Mouse (Mus musculus) embryonic facial prominence, embryonic 14.5 days (tissue): Measurements from ENCODE around the gene Fam78a. TPM values are rescaled to one million over a fixed set of nuclear protein-coding genes. Genes with fewer than 3 reads are reported as not detected.

ENCODE experiments used
- ATAC-seq: fragments of 200-750 bp; cut with Nextera tagmentation; 2 replicates; pipeline ENCODE4 v1.8.0; 2017; ENCODE audit warnings: low read depth, moderate number of reproducible peaks, moderate TSS enrichment
- DNase-seq: peaks from one replicate; pipeline ENCODE4 v3.0.0-alpha.2; 2015; ENCODE audit warnings: low spot score
- H3K27ac ChIP-seq: fragments of 300-500 bp; sonication (generic); replicated peaks from 2 replicates; pipeline ENCODE4 v1.5.1; 2014; ENCODE audit warnings: low read depth, mild to moderate bottlenecking, low read length, moderate library complexity
- H3K27me3 ChIP-seq: fragments of 300-500 bp; sonication (generic); replicated peaks from 2 replicates; pipeline ENCODE4 v1.6.1; 2014; ENCODE audit warnings: low read length; ENCODE audit not compliant: control insufficient read depth, insufficient read depth
- H3K36me3 ChIP-seq: fragments of 300-500 bp; sonication (generic); 2 replicates; pipeline ENCODE4 v1.6.1; 2014; ENCODE audit warnings: low read length, mixed read lengths; ENCODE audit not compliant: control insufficient read depth, insufficient read depth
- H3K4me1 ChIP-seq: fragments of 300-500 bp; sonication (generic); 2 replicates; pipeline ENCODE4 v1.6.1; 2014; ENCODE audit warnings: antibody characterized with exemption, low read length; ENCODE audit not compliant: control insufficient read depth, insufficient read depth
- H3K4me2 ChIP-seq: fragments of 300-500 bp; sonication (generic); 2 replicates; pipeline ENCODE4 v1.6.1; 2014; ENCODE audit warnings: low read depth, mild to moderate bottlenecking, low read length, moderate library complexity, mixed read lengths
- H3K4me3 ChIP-seq: fragments of 300-500 bp; sonication (generic); 2 replicates; pipeline ENCODE4 v1.5.1; 2014; ENCODE audit warnings: low read depth, mild to moderate bottlenecking, low read length
- H3K9ac ChIP-seq: fragments of 300-500 bp; sonication (generic); 2 replicates; pipeline ENCODE4 v1.6.1; 2014; ENCODE audit warnings: low read depth, mild to moderate bottlenecking, low read length, moderate library complexity, mixed read lengths
- H3K9me3 ChIP-seq: fragments of 300-500 bp; sonication (generic); 2 replicates; pipeline ENCODE4 v1.6.1; 2016; ENCODE audit warnings: low read length; ENCODE audit not compliant: control insufficient read depth
- WGBS: fragments of 180-500 bp; shearing (Covaris S2); extraction: QIAGEN DNeasy Blood & Tissue Kit; methylation state at CpG from one replicate; pipeline ENCODE4 v1.1.7; 2014; 5-methylcytosine and 5-hydroxymethylcytosine counted together
- polyA plus RNA-seq: library from polyadenylated mRNA; unstranded; fragments of >200 nt; fragmentation: Nextera tagmentation; extraction: Ambion mirVana; gene quantifications from 2 replicates; pipeline ENCODE4 v1.2.1, GENCODE M21; 2014

Fam78a gene
- polyA plus RNA-seq, 1 experiment from 2014 or later, result 8.9 TPM

DNA sequence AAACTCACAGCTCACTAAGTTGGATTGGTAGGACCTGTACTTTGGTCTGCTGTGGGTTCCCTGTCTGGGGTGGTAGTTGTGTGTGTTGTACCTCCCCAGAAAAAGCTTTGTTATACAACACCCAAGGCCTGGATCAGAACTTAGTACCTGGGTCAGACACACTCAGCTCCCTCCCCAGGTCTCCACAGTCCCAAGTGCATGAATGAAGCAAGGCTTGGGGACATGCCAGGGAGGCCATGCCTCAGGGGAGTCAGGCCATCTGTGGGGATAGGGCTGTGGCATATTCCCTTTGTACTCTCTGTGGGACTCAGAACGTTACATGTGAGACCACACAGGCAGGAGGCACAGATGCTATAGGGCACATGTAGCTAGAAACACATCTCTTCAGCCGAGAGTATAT lies 5.5 kb upstream of the Fam78a start:
- Histone ChIP-seq H3K9ac (no peak overlapping the region), H3K4me3 (no peak overlapping the region), H3K4me2 (no peak overlapping the region), H3K27me3 (peaks cover 21% of the 10 kb centered on the region), H3K4me1 (peaks cover 13% of the 10 kb centered on the region), H3K36me3 (no peaks in the 10 kb centered on the region), H3K27ac (no peak overlapping the region), H3K9me3 (no peaks in the 10 kb centered on the region)
- 65% methylated on average over 2 of the region's 2 CpGs for WGBS
- no peak for DNase-seq
- ATAC-seq, result no peak

DNA sequence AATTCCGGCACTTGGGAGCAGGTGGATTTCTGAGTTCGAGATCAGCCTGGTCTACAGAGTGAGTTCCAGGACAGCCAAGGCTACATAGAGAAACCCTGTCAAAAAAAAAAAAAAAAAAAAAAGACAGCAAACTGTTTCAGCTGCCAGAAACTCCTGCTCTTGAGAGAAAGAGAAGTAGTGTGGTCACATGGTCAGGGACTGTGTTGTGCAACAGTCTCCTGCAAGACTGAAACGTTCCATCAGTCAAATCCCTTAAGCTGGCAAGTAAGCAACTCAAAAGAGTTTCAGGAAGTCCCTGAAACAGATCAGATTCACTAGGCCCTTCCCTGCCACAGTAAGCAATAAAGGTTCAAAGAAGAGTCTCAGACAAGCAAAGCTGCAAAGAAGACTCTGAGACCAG lies 4.9 kb upstream of the Fam78a start:
- 57% methylated on average over 3 of the region's 3 CpGs for WGBS
- no peaks in the 10 kb centered on the region for H3K36me3 ChIP-seq
- H3K9me3 ChIP-seq, result no peaks in the 10 kb centered on the region
- ATAC-seq, result no peak
- H3K4me1 ChIP-seq, result peaks cover 13% of the 10 kb centered on the region
- H3K4me2 ChIP-seq, result no peak overlapping the region
- H3K9ac ChIP-seq, result no peak overlapping the region
- H3K27ac ChIP-seq, result no peak overlapping the region
- H3K4me3 ChIP-seq, result no peak overlapping the region
- peaks cover 22% of the 10 kb centered on the region for H3K27me3 ChIP-seq
- DNase-seq, result no peak

DNA sequence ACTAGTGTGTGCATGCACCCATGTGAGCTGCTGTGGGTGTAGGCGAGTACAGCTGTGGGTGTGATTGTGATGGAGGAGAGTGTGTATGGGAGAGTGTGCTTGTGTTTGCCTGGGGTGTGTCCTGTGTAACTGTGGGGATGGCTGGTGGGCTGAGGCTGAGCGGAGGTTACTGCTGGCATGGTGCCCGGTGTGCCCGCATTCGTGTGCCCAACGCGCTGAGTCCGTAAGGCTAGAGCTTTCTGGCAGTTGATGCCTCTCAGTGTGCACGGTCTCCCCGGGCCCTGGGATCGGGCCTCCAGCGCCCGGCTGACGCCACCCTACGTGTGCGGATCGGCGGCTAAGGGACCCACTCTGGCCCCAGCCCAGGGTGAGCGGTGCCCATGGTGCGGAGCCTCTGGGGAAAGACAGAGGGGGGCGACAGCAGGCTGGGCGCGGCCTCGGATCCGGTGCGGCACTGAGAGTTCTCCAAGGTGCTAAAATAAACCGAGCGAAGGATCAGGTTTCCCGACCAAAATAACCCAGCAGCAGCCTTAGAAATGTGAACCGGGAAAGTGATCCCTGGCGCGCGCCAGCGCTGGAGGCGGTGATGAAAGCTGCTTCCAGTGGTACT lies 3.8 kb upstream of the Fam78a start:
- Histone ChIP-seq H3K36me3 (no peaks in the 10 kb centered on the region), H3K27me3 (peaks cover 32% of the 10 kb centered on the region), H3K4me3 (peak overlapping the region; percentile 33), H3K27ac (no peak overlapping the region), H3K4me1 (peaks cover 16% of the 10 kb centered on the region), H3K9me3 (no peaks in the 10 kb centered on the region), H3K4me2 (peak overlapping the region; percentile 61), H3K9ac (peak overlapping the region; percentile 53)
- ATAC-seq (peak; percentile 79), DNase-seq (peak; percentile 86)
- WGBS, result 5% methylated on average over 35 of the region's 35 CpGs

DNA sequence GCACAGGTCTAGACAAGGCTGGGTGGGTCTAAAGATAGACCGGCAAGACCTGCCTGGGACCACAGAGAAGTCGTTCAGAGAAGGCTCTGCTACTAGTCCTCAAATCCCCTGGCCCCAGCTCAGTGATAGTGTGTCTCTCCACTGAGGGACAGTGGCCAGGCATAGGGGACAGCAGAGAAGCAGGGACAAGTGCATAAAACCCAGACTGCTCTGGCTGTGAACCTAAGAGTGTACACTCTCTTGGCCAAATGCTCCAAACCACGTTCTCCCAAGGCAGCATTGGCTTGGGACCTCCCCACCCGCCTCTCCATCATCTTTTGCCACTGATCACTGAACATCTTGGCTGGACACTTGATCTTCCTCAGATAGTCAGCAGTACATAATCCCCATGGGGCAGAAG lies 2.9 kb upstream of the Fam78a start:
- no peak overlapping the region for H3K27ac ChIP-seq
- no peak for ATAC-seq

DNA sequence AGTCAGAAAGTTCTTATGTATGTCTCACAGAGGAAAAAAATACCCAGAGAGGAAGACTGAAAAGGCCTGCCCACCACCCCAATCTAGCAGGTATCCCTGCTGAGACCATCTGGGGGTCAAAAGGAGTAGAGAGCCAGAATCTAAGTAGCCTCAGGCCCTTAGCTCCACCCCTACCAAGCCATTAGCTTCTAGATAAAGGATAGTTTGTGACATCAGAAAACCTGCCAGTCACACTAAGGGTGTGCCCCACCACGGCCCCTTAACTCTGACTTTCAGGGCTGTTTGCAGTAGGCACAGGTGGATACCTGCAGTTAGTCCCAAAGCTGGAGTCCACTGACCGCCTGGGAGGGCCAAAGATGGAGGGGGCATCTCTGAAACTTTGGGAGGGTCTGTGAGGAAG lies 574 bp upstream of the Fam78a start:
- Histone ChIP-seq H3K4me3 (no peak overlapping the region), H3K27me3 (peaks cover 52% of the 10 kb centered on the region), H3K9me3 (no peaks in the 10 kb centered on the region), H3K4me1 (peaks cover 16% of the 10 kb centered on the region), H3K9ac (no peak overlapping the region), H3K4me2 (no peak overlapping the region), H3K36me3 (no peaks in the 10 kb centered on the region), H3K27ac (no peak overlapping the region)
- no peak for ATAC-seq
- no peak for DNase-seq
- WGBS, result 54% methylated on average over 2 of the region's 2 CpGs

More for the DNA sequence above, 2.9 kb upstream of the Fam78a start:
- Histone ChIP-seq H3K9me3 (no peaks in the 10 kb centered on the region), H3K4me2 (no peak overlapping the region), H3K4me1 (peaks cover 16% of the 10 kb centered on the region), H3K4me3 (no peak overlapping the region), H3K27me3 (peaks cover 40% of the 10 kb centered on the region), H3K9ac (no peak overlapping the region), H3K36me3 (no peaks in the 10 kb centered on the region)
- no peak for DNase-seq
- WGBS, result 48% methylated on average over 4 of the region's 4 CpGs

DNA sequence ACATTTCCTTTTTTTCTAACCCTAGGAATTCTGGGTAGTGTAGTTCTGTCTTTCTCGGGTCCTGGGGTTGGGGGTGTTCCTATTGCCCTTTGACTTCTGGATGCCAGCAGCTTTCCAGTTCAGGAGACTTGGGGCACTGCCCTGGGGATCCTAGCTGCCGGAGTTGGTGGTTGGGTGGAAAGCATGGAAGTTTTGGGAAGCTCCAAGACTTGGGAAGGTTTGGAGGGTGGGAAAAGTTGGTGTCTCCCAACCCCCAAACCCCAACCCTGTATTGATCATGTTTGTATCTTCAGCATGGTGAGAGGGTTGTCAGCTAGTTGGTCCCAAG lies 179 bp upstream of the Fam78a start:
- Histone ChIP-seq H3K9me3 (no peaks in the 10 kb centered on the region), H3K27me3 (peaks cover 52% of the 10 kb centered on the region), H3K4me1 (peaks cover 16% of the 10 kb centered on the region), H3K4me3 (peak overlapping the region; percentile 63), H3K4me2 (peak overlapping the region; percentile 100), H3K36me3 (no peaks in the 10 kb centered on the region), H3K9ac (no peak overlapping the region), H3K27ac (no peak overlapping the region)
- no peak for ATAC-seq
- 25% methylated on average over 2 of the region's 2 CpGs for WGBS
- no peak for DNase-seq

DNA sequence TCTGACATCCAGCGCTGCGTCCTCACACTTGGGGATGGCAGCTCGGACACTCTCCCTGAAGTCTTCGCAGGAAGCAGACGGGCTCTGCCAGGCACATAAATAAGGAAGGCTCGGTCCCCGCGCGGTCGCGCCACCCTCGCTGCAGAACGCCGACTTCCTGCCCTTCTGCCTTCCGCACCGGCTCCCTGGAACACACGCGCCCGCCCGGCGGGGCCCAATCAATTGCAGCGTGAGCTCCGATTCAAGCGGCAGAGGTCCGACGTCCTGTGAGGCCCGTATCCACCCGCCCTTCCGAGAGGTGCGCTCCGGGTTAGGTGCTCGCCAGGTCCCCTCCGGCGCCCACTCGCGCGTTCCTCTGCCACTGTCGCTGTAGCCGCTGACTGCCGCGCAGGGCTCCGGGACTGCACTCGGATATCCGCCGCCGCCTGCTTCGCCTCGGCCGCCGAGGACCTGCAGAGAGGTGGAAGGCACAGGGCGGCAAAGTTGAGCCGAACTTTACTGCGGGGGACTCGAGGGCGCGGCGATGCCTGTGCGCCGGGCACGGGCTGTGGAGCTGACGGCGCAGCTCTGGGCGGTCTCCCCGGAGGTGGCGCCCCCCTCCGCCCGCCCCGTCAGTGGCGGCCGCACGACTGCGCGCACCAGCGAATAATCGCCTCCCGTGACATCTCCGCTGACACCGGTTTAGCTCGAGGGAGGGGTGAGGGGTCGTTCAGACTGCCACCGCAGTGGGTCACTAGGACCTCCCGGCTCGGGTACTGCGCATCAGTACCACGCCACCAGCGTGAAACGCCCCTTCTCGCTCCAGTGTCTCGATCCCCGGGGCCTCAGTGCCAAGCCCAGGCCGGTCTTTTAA lies 1.3 kb downstream of the Fam78a start:
- no peak overlapping the region for H3K27ac ChIP-seq
- no peaks in the 10 kb centered on the region for H3K9me3 ChIP-seq
- H3K27me3 ChIP-seq, result peaks cover 47% of the 10 kb centered on the region
- no peaks in the 10 kb centered on the region for H3K36me3 ChIP-seq
- DNase-seq (no peak), ATAC-seq (peak; percentile 38; the same call in 1 of the 2 replicates)
- H3K4me3 ChIP-seq, result peak overlapping the region; percentile 63
- WGBS, result under 1% methylated on average over 53 of the region's 91 CpGs
- peak overlapping the region; percentile 100 for H3K4me2 ChIP-seq
- peak overlapping the region; percentile 60 for H3K9ac ChIP-seq
- peaks cover 9% of the 10 kb centered on the region for H3K4me1 ChIP-seq

DNA sequence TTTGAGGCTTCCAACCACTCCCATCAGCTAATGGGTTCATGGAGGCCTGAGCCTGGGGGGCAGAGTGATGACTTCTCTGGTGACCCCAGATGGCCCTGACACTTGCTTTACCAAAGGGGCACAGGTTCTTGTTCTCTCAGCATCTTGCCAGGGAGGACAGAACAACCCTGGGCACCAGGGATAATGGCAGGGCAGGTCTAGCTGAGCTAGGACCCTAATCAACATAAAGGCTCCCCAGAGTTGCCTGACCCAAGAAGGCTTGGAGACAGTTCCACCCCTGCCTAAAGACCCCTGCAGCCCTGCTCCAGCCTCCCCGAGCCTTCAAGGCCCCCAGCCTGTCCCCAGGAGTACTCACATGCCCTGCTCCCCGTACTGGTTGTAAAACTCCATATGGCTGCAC lies 2.4 kb downstream of the Fam78a start:
- 0 out of 2 replicates have a peak overlapping the region, but pooled peaks have one; percentile 60 for H3K9ac ChIP-seq
- WGBS, result 48% methylated on average over 2 of the region's 2 CpGs
- DNase-seq (no peak), ATAC-seq (no peak)
- no peak overlapping the region for H3K27ac ChIP-seq
- H3K4me3 ChIP-seq, result peak overlapping the region; percentile 63
- 0 out of 2 replicates have a peak, but pooled peaks cover 3% of the 10 kb centered on the region for H3K4me1 ChIP-seq
- peaks cover 47% of the 10 kb centered on the region for H3K27me3 ChIP-seq
- no peaks in the 10 kb centered on the region for H3K36me3 ChIP-seq
- H3K9me3 ChIP-seq, result no peaks in the 10 kb centered on the region
- H3K4me2 ChIP-seq, result peak overlapping the region; percentile 100
